Mouse (Mus musculus) lung, adult 18-20 months (tissue): ENCODE results near the gene P3h3.
A peak's percentile ranks its signal among the peaks of the same experiment; 100 is the strongest.
"Not testable (repeated sequence)": the region's sequence is repeated elsewhere in the genome, so short reads cannot be mapped to it uniquely, and the experiment has no call there.

Experiments used
- DNase-seq, 2 experiments: peaks; one replicate each; pipeline ENCODE4 v3.0.0; 2022; ENCODE audit warnings: mixed read lengths in 2 of 2

P3h3 gene

DNA sequence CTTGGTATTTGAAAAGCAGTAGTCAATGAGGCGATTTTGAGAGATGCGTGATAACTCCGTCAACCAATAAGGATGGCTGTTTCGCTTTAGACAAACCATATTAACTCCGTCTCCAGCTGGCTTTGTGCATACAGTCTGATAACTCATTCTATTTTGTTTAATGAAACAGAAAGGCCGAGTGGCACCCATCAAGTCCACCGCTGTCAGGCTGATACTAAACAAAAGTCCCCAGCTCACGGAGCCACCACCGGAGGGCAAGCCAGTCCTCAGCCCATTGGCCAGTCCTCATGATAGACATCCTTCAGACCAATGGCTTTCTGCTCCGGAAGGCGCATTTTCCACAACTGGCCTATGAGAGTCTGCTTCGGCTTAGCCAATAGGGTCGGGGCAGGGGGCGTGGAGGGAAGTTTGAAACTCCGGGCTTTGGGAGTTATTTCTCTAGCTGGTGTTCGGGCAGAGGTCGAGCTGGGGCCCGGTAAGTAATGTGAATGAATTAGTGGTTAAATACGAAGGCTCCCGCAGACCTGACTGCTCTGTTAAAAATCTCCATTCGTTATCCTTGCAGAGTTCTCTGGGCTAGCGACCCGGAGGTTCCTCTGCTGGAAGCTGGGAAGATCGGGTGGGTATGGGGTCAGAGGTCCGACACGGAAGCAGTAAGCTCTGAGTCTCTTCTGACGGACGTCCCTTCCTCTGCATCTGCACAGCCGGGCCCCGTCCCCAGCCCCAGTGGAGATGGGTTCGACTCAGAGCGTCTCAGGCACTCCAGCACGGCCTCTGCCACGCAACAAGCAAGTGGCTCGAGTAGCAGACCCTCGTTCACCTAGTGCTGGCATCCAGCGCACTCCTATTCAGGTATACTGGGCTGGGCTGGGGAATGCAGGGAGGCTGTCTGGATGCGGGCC lies 27.5 kb downstream of the P3h3 start:
- DNase-seq: peak; percentile 96

DNA sequence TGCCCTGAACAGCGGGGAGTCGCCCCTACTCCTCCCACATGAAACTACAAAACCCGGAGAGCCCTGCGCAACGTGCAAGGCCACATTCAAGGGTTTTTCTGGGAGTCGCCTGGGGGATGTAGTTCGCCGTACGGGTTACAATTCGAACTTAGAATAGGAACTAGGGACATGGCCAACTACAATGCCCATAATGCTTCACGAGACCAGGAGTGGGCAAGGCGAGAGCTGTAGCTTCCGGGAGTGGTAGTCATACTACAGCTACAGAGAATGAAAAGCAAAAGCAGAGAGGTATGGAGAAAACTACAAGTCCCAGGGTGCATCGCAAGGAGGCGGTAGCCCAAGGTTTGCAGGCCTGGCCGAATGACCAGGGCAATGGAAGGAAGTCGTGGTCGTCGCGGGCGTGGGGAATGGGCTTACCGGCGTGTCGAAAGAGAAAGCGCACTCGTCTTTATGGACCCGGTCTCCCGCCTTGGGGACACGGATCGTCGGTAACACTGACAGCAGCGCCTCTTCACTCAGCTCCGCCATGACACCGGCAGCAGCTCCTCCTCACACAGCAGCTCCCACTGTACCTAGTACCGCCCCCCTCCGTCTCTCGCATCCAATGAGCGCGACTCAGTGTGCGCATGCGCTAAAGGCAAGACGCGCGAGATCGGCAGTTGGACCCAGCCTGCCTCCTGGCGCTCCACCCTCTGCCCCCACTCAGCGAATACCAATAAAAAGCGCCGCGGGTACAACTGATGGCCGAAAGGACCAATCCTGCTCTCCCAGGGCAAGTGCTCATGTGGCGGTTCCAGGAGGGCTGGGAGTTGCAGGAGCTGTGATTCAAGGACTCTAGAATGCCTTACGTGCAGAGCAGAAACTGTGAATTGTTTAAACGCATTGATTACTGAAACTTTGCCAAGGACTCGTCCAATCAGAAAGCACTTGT lies 28.4 kb downstream of the P3h3 start, which contains the start of the genes Usp5 and Cdca3:
Gene Usp5, minus strand, starts transcription at position 617 of the 931 bp plus-strand sequence.
Gene Cdca3, plus strand, starts transcription at position 680 of the 931 bp plus-strand sequence.
- peak; percentile 100 for DNase-seq

DNA sequence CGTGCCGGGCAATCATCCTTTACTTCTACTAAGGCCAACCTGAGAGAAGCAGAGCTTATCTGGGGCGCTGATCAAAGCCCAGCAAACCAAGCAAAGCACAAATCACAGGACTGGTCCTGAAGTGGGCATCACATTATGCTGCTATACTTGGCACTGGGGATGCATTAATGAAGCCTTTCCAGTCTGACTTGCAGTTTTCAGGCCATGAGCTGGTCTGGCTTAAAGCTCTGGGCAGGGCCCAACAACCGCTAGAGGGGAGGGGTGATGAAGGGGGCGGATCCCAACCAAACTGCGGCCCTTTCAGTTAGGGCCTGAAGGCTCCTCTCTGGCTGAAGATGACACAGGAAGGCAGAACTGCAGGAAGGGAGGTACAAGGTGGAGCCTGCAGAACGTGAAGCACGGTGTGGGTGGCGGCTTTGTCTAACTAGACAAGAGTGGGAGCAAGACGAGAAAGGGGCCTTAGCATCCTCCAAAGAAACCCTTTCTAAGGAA lies 29.4 kb downstream of the P3h3 start:
- peak; percentile 36 to 42 for DNase-seq

DNA sequence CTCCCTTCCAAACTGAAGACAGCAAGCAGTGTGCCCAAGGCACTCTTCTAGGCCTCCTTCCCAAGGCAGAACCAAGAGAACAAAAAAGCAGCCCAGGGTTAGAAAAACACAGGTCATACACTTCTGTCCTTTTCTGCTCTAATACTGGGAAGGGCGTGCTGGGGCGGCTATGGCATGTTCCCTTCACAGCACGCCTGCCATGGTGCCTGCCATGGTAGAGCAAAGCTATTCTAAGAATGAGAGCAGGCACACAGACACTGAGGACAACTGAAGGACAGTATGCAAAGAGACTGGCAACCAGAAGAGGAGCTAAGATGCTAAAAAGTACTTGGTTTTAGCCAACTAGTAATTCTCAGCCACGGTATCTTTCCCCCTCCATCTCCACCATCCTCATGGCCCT lies 35.5 kb downstream of the P3h3 start:
- DNase-seq: no peak

DNA sequence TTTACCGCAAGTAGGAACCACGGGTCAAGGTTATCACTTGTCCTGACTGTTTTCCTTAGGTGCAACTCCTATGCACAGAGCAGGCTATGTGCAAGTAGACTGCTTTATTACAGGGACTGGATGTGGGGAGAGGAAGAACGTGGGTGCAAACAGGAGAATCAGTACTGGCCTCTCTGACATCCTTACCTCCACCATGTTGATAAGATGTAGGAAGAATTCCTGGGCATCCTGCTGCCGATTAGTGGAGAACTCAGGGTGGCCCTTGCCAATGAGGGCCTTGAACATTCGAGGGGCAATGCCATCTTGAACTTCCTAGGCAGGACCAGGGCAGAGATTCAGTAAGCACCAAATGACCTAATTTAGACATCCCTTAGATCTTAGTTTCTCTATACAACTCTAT lies 36.7 kb downstream of the P3h3 start:
- no peak for DNase-seq

DNA sequence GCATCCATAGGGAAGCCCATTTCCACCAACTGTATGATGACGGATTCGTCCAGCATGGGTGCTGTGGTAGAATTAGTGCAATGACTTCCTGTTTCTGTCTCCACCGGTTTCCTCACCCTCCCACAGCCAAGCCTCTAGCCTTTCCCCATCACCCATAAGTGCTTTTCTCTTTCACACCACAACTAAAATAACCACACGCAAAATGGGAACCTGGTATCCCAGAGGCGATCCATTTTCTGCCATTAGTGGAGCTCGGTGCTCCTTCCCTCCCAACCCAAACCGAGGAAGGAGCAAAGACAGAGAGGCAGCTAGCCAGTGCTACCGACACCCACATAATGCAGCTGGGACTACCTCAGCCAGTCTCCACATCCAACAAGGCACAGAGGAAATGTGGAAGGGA lies 39.6 kb downstream of the P3h3 start:
- DNase-seq: peak in 1 of 2 experiments; percentile 17

DNA sequence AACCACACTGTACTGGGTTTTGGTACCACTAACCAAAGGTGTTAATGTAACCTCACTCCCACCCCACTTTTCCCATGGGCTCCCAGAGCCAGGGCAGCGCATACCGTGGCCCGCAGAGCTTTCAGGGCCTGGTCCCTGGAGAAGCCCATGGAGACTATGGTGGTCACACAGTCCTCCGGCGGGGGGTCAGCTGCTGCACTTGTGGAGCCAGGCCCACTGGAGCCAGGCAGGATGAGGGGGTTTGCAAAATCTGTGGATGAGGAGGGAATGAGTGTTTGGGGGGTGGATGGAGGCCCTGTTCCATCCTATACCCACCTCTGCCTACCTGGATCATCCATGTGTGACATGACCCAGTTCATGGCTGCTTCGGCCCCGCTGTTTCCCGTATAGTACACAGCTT lies 40.0 kb downstream of the P3h3 start:
- DNase-seq: no peak

DNA sequence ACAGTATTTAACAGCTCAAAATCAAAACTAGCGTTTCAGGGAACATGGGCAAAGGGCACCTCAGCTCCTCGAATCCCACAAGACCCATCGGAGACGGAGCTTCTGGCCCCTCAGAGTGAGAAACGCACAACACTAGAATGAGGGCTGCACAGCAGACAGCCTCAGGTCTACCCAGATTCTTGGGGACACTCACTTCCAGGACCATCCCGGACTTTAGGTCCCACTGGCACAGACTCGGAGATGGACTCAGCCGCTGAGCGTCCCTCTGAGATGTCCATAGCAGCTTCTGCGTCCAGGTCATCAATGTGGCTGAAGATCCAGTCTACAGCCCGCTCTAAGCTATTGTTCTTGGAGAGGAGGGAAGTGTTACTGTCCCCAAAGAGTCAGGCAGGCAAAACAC lies 40.4 kb downstream of the P3h3 start:
- DNase-seq: no peak

DNA sequence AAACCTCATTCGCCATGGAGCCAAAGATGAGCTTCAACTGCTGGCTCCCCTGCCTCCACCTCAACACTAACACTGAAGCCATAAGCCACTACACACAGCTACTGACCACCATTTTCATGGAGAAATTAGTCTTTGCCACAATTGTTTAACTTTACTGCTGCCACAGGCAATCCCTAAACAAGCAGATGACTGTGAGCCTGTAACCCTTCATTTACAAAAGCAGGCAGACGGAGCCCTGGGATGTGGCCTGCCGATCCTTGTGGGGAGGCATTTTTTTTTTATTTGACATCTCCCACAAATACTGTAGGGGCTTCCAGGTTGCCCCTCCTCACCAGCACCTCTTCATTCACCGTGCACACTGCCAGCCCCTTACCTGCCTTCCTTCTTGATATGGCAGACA lies 40.9 kb downstream of the P3h3 start:
- no peak for DNase-seq

DNA sequence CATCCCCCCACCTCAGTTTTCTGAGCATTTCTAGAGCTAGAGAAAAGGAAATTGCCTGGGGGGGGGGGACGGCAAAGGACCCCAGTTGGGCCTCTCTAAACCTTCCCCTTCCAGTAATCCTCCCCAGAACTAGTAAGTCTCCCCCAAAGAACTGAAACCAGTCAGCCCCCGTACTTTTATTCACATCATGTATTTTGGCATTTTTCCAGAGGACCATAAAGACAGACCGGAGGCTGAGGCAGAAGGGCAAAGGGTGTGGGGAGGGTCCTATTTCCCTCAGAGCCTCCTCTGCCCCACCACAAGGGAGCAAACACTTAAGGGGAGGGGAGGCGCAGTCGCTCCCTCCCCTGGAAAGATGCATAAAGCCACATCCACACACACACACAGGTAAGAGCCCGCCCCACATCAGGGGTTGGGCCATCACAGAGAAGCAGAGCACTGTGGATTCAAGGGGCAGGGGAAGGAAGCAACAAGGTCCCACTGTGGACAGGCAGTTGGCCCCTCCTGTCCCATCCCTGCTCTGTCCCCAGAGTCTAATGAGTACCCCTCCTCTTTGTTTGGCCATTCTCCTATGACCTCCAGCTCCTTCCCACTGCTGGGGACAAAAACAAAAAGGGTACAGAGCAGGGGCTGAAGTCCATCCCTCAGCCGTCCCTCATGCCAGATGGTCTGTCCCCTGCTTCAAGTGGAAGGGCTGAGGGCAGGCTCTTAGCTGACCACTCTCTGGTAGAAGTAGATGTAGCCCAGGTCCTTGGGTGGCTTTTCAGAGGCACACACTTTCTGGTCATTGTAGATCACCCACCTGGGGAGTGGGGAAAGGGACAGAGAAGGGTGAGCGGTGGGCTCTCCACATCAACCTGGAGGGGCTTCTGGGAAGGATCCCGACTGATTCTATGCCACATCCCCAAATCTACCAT lies 42.4 kb downstream of the P3h3 start:
- DNase-seq: no peak

DNA sequence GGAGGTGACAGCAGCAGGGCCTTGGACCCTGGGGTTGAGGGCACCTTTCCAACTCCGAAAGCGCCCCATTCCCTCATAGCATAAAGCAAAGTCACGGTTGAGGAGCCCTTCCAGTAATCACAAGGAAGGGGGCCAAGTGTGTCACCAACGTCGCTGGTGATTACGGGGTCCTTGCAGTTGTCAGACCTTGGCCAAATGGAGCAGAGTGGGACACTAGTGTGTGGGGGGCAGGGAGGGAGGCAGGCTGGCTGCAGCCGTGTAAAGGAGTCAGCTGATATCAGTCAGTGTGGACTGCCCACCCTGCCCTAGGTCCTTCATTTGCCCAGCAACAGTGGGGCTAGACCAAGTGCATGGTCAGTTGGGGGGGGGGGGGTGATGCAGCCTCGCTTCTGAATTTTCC lies 43.1 kb downstream of the P3h3 start:
- DNase-seq: no peak

DNA sequence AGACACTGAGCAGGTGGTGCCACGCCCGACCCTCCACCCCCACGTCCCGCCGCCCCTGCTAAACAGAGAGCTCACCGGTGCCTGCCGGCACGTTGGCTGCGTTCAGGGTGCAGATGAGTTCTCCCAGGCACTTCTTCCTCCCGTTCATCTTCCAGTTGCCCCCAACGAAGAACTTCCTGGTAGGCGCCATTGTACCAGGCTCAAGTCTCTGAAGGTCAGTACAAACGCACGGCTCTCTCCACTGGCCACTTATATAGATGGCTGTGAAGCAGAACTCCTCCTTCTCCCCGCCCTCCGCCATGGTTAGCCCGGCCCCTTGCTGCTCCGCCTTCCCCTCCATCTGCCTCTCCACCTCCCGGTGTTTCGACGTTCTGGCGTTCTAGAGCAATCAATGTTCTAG lies 43.6 kb downstream of the P3h3 start, which contains the start of gene Tpi1:
Gene Tpi1, minus strand, starts transcription at position 364 of the 400 bp plus-strand sequence.
- peak; percentile 95 for DNase-seq

DNA sequence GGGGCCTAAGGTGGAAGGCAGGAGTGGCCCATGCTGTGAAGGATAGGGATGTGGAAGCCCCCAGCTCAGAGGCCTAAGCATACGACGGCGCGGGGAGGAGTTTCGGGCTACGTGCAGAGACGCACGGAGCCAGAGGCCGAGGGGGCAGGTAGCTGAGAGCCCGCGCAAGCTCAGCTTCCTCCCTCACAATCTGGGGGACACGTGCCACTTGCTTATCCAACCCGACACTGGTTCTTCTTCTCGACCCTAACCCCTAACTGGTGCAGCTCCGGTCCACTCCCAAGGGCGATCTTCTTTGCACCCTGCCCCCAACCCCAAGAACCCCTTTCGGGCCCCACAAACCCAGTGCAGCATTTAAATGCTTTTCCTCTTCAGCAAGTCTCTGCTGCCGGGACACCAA lies 44.1 kb downstream of the P3h3 start:
- peak; percentile 63 to 66 for DNase-seq

DNA sequence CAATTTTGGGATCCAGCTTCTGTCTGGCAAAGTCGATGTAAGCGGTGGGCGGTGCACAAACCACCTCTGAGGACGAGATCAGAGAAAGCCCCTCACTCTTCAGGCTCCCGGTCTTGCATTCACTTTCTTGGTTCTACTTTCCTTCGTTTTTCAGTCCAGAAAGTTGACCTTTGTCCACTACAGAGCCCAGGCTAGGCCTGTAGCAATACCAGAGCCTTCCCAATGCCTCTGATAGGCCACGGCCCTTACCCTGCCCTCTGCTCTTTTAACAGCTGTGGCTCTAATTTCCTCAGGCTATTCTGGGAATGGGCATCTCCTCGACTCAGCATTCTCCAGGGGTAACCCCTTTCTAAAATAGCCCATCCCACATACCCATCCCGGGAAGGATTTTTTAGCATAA lies 44.7 kb downstream of the P3h3 start:
- DNase-seq: no peak

DNA sequence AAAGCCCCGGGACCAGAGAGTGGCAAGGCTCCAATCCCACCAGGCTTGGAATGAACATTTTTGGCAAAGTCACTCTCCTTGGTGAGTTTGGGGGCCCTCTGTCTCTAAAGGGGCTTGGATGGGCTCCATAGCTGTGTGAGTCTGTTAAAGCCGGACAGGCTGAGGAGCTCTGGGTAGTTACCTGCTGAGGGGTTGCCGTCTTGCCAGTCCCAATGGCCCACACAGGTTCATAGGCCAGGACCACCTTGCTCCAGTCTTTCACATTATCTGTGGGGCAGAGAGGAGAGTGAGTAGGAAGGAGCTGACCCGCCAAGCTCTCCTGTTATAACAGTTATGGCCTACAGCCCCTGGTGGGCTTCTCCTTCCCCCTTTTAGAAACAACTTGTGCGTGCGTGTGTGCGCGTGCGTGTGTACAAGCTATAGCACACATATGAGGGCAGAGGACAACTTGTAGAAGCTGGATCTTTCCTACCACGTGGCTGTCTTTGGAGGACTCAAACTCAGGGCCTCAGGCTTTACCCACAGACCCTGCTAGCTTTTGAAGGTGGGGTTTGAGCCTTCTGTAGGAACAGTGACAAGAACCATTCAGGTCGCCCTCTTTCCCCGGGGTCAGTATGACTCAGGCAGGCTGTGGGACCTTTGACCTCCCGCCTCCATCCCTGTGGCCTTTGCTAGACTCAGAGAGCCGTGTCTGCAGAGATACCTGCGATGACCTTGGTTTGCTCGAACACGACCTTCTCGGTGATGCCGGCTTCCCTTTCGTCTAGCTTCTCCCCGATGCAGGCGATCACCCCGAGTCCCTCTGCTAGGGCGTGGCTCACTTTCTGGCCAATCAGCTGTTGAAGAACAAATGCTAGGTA lies 45.6 kb downstream of the P3h3 start:
- no peak for DNase-seq

DNA sequence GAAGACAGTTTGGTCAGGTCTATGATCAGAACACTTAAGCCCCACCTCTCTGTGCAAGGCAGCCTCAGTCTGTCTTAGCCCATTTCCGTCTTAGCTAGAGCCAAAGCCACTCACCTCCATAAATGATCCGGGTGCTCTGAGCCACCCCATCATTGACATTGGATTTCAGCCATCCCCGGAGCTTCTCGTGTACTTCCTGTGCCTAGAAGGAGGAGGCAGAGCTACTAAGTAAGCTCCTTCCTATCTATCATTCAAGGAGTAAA lies 46.2 kb downstream of the P3h3 start:
- no peak for DNase-seq

DNA sequence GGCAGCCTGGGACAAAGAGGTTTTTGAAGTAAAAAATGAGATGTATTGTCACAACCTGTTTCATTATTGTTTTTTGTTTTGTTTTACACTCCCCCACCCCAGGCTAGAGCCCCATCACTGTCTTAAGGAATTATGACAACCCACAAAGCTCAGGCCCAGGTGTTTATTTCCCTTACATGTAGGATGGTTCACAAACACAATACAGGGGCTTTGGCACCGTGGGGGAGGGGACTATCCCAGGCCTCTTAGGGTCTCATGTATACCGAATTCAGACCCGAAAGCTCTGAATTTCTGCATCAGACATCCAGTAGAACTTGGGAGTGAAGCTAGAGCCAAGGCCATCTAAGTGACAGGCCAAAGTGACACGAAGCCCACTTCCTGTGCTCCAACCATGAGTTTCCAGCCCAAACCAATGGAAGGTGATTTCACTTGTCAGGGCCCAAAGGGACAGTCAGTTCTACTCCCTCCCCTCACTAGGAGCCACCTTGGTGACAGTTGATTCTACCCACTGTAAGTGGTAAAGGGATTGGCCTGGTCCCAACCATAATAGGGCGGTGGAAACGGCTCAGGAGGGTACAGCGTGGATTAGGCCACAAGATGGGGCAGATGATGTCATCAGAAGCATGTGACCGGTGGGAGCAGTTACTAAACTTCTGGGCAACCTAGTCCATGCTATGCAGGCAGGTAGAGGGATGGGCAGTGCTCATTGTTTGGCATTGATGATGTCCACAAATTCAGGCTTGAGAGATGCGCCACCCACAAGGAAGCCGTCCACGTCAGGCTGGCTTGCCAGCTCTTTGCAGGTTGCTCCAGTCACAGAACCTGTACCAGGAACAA lies 46.8 kb downstream of the P3h3 start:
- not testable (repeated sequence) for DNase-seq

DNA sequence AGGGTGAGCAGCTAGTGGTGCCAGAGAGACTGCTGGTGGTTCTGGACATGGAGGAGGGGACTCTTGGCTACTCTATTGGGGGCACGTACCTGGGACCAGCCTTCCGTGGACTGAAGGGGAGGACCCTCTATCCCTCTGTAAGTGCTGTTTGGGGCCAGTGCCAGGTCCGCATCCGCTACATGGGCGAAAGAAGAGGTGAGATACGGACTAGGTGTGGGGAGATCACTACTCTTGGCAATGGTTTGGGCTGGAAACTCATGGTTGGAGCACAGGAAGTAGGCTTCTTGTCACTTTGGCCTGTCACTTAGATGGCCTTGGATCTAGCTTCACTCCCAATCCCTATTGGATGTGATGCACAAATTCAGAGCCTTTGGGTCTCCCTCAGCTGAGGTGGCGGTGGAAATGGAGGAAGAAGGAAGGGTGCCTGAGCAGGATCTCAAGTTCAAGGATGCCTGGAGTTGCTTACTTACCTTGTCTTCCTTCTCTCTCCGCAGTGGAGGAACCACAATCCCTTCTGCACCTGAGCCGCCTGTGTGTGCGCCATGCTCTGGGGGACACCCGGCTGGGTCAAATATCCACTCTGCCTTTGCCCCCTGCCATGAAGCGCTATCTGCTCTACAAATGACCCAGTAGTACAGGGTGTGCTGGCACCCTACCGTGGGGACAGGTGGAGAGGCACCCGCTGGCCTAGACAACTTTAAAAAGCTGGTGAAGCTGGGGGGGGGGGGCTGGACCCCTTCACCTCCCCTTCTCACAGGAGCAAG lies 47.6 kb downstream of the P3h3 start:
- DNase-seq: no peak

DNA sequence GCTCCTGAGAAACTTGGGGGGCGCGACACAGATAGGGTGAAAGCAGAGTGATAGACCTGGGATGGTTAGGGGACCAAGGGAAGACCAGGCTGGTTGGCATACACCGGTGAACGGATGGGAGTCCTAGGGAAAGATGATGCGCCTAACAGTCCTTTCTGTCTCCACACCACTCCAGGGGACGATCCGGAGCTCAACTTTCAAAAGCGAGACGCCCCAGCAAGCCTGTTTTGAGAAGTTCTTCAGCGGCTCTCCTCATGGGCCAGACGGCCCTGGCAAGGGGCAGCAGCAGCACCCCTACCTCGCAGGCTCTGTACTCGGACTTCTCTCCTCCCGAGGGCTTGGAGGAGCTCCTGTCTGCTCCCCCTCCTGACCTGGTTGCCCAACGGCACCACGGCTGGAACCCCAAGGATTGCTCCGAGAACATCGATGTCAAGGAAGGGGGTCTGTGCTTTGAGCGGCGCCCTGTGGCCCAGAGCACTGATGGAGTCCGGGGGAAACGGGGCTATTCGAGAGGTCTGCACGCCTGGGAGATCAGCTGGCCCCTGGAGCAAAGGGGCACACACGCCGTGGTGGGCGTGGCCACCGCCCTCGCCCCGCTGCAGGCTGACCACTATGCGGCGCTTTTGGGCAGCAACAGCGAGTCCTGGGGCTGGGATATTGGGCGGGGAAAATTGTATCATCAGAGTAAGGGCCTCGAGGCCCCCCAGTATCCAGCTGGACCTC lies 48.3 kb downstream of the P3h3 start:
- peak; percentile 83 to 89 for DNase-seq
